Mouse (Mus musculus): ENCODE results near the gene Ano1. TPM values are rescaled to one million over a fixed set of nuclear protein-coding genes. Genes with fewer than 3 reads are reported as not detected.

The Ano1 gene
- polyA plus RNA-seq, 1 experiment from 2014 or later: 7.3 TPM

DNA sequence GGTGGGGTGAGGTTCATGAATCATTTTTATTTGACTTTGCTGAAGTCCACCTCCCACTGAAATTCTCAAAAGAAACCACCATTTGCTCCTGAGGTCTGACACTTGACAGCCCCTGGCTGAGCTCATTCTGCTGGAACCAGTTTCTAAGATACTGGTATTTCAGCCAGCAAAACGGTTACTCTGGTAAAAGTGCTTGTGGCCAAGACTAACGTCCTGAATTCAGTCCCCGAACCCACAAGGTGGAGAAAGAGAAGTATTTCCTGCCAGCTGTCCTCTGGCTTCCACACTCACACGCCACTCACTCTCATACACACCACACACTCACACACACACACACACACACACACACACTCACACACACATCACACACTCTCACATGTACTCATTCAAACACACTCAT lies 26.0 kb upstream of the Ano1 start:
- no peak overlapping the region for H3K4me3 ChIP-seq (ENCODE audit: control insufficient read depth in 1 of 2, insufficient read depth in 1 of 2, low read depth in 1 of 2, low read length in 2 of 2)
- no peak overlapping the region for H3K4me2 ChIP-seq (ENCODE audit: low read length)
- H3K4me1 ChIP-seq (ENCODE audit: control insufficient read depth in 2 of 2, insufficient read depth in 2 of 2, low read length in 2 of 2): no peaks in the 10 kb centered on the region
- no peak overlapping the region for H3K27ac ChIP-seq (replicated peaks in 1 of 2; ENCODE audit: control insufficient read depth in 1 of 2, insufficient read depth in 1 of 2, low read depth in 2 of 2, low read length in 2 of 2)
- no peak overlapping the region for H3K9ac ChIP-seq (ENCODE audit: low read length)
- no peak for ATAC-seq (ENCODE audit: insufficient number of reproducible peaks, insufficient read depth, low FRiP score, low read depth)
- no peaks in the 10 kb centered on the region for H3K36me3 ChIP-seq (ENCODE audit: control insufficient read depth, insufficient read depth, low read length)
- H3K9me3 ChIP-seq (ENCODE audit: control insufficient read depth, low read length): no peaks in the 10 kb centered on the region
- WGBS: 44% methylated on average over 4 of the region's 4 CpGs
- H3K27me3 ChIP-seq (ENCODE audit: control insufficient read depth, insufficient read depth, low read length): peaks cover 42% of the 10 kb centered on the region

- ATAC-seq (ENCODE audit: insufficient number of reproducible peaks, insufficient read depth, low FRiP score, low read depth): peak; percentile 31; the same call in 1 of the 2 replicates
- Histone ChIP-seq H3K36me3 (ENCODE audit: control insufficient read depth, insufficient read depth, low read length) (no peaks in the 10 kb centered on the region), H3K27ac (replicated peaks in 1 of 2; ENCODE audit: control insufficient read depth in 1 of 2, insufficient read depth in 1 of 2, low read depth in 2 of 2, low read length in 2 of 2) (no peak overlapping the region), H3K27me3 (ENCODE audit: control insufficient read depth, insufficient read depth, low read length) (peaks cover 36% of the 10 kb centered on the region), H3K9ac (ENCODE audit: low read length) (no peak overlapping the region), H3K4me2 (ENCODE audit: low read length) (no peak overlapping the region), H3K4me3 (ENCODE audit: control insufficient read depth in 1 of 2, insufficient read depth in 1 of 2, low read depth in 1 of 2, low read length in 2 of 2) (no peak overlapping the region), H3K4me1 (ENCODE audit: control insufficient read depth in 2 of 2, insufficient read depth in 2 of 2, low read length in 2 of 2) (no peaks in the 10 kb centered on the region), H3K9me3 (ENCODE audit: control insufficient read depth, low read length) (no peaks in the 10 kb centered on the region)
- WGBS: 41% methylated on average over 6 of the region's 6 CpGs
Measured at GRCm38 (mm10) chr7:144775804-144776447, 24.2 kb upstream of the Ano1 start.

- no peaks in the 10 kb centered on the region for H3K9me3 ChIP-seq (ENCODE audit: control insufficient read depth, low read length)
- H3K27ac ChIP-seq (replicated peaks in 1 of 2; ENCODE audit: control insufficient read depth in 1 of 2, insufficient read depth in 1 of 2, low read depth in 2 of 2, low read length in 2 of 2): no peak overlapping the region
- 60% methylated on average over 3 of the region's 3 CpGs for WGBS
- H3K4me2 ChIP-seq (ENCODE audit: low read length): no peak overlapping the region
- H3K9ac ChIP-seq (ENCODE audit: low read length): no peak overlapping the region
- no peak for ATAC-seq (ENCODE audit: insufficient number of reproducible peaks, insufficient read depth, low FRiP score, low read depth)
- H3K4me1 ChIP-seq (ENCODE audit: control insufficient read depth in 2 of 2, insufficient read depth in 2 of 2, low read length in 2 of 2): no peaks in the 10 kb centered on the region; a peak in 1 of 4 replicates
- no peak overlapping the region for H3K4me3 ChIP-seq (ENCODE audit: control insufficient read depth in 1 of 2, insufficient read depth in 1 of 2, low read depth in 1 of 2, low read length in 2 of 2)
- H3K36me3 ChIP-seq (ENCODE audit: control insufficient read depth, insufficient read depth, low read length): no peaks in the 10 kb centered on the region
- H3K27me3 ChIP-seq (ENCODE audit: control insufficient read depth, insufficient read depth, low read length): peaks cover 33% of the 10 kb centered on the region
Measured at GRCm38 (mm10) chr7:144775214-144775613, 23.4 kb upstream of the Ano1 start.

DNA sequence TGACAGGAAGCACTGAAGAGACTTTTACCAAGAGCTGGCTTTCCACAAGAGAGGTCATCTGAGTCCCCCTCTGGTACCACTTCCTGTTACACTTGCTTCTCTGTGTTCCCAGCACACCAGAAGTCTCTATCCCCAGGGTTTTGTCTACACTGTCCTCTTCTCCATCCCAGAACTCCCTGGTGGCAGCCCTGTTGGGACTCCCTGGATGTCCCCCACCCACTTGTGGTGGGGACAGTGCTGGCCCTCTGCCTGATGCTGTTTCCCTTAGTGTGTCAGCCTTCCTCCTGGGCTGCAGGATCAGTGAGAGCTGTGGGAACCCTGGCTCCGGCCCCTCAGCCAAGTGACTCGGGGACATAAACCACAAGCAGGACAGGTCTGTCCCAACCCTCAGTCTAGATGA lies 22.5 kb upstream of the Ano1 start:
- Histone ChIP-seq H3K4me1 (ENCODE audit: control insufficient read depth in 2 of 2, insufficient read depth in 2 of 2, low read length in 2 of 2) (no peaks in the 10 kb centered on the region; a peak in 1 of 4 replicates), H3K9me3 (ENCODE audit: control insufficient read depth, low read length) (no peaks in the 10 kb centered on the region), H3K4me2 (ENCODE audit: low read length) (no peak overlapping the region), H3K27ac (replicated peaks in 1 of 2; ENCODE audit: control insufficient read depth in 1 of 2, insufficient read depth in 1 of 2, low read depth in 2 of 2, low read length in 2 of 2) (no peak overlapping the region), H3K36me3 (ENCODE audit: control insufficient read depth, insufficient read depth, low read length) (no peaks in the 10 kb centered on the region), H3K27me3 (ENCODE audit: control insufficient read depth, insufficient read depth, low read length) (peaks cover 34% of the 10 kb centered on the region), H3K9ac (ENCODE audit: low read length) (no peak overlapping the region), H3K4me3 (ENCODE audit: control insufficient read depth in 1 of 2, insufficient read depth in 1 of 2, low read depth in 1 of 2, low read length in 2 of 2) (no peak overlapping the region)
- WGBS: 67% methylated on average over 2 of the region's 2 CpGs
- ATAC-seq (ENCODE audit: insufficient number of reproducible peaks, insufficient read depth, low FRiP score, low read depth): no peak

DNA sequence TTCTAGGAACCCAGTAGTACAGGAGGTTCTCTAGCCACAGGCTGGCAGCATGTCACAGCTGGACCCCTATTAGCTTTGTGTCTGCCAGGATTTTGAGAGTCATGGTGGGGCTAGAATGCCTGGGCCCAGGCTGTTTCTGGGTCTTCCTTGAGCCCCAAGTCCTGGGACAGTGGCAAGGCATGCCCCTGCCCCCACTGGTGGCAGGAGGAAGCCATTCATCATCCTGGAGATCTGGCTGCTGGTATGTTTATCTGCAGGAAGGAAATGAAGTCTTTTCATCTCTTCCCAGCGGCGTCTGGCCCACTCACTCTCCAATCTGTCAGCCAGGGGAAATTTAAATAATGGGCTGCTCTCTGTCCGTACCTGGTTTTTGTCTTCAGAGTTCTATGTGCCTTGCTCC lies 18.3 kb upstream of the Ano1 start:
- Histone ChIP-seq H3K9ac (ENCODE audit: low read length) (no peak overlapping the region), H3K4me2 (ENCODE audit: low read length) (no peak overlapping the region), H3K4me3 (ENCODE audit: control insufficient read depth in 1 of 2, insufficient read depth in 1 of 2, low read depth in 1 of 2, low read length in 2 of 2) (no peak overlapping the region), H3K36me3 (ENCODE audit: control insufficient read depth, insufficient read depth, low read length) (no peaks in the 10 kb centered on the region), H3K9me3 (ENCODE audit: control insufficient read depth, low read length) (no peaks in the 10 kb centered on the region), H3K27me3 (ENCODE audit: control insufficient read depth, insufficient read depth, low read length) (peaks cover 13% of the 10 kb centered on the region), H3K27ac (replicated peaks in 1 of 2; ENCODE audit: control insufficient read depth in 1 of 2, insufficient read depth in 1 of 2, low read depth in 2 of 2, low read length in 2 of 2) (no peak overlapping the region), H3K4me1 (ENCODE audit: control insufficient read depth in 2 of 2, insufficient read depth in 2 of 2, low read length in 2 of 2) (no peaks in the 10 kb centered on the region; a peak in 1 of 4 replicates)
- no peak for ATAC-seq (ENCODE audit: insufficient number of reproducible peaks, insufficient read depth, low FRiP score, low read depth)
- WGBS: 17% methylated on average over 3 of the region's 3 CpGs

DNA sequence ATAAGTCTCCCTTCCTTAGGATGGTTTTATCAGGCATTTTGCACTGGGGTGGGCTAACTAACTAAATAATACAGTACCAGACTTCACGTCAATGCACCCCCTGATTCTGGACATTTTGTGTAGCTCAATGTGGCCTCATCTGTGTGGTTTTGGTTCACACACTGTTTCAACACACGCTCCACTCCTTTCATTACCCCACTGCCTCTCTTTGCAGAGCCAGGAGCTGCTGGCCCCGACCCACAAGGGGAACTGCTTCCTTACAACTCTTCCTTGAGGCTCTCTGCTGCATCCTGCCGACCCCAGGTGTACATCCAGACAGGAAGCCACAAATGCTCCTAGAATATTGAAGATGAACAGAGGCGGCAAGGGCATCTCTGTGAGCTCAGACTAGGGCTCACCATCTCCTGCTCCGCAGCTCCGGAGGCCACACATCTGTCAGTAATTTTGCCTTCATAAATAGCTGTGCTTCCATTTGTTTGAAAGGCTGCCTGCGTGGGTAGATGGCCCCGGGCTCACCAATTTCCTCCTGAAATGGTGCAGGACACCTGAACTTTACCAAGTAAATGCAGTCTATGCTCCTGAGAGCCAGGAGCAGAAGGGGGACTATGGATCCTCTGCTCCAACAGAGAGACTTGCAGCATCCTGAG lies 17.8 kb upstream of the Ano1 start:
- Histone ChIP-seq H3K27ac (replicated peaks in 1 of 2; ENCODE audit: control insufficient read depth in 1 of 2, insufficient read depth in 1 of 2, low read depth in 2 of 2, low read length in 2 of 2) (no peak overlapping the region), H3K4me3 (ENCODE audit: control insufficient read depth in 1 of 2, insufficient read depth in 1 of 2, low read depth in 1 of 2, low read length in 2 of 2) (no peak overlapping the region), H3K36me3 (ENCODE audit: control insufficient read depth, insufficient read depth, low read length) (no peaks in the 10 kb centered on the region), H3K9me3 (ENCODE audit: control insufficient read depth, low read length) (no peaks in the 10 kb centered on the region), H3K9ac (ENCODE audit: low read length) (no peak overlapping the region), H3K4me2 (ENCODE audit: low read length) (no peak overlapping the region), H3K4me1 (ENCODE audit: control insufficient read depth in 2 of 2, insufficient read depth in 2 of 2, low read length in 2 of 2) (peaks cover 0 to 5% of the 10 kb centered on the region in 2 experiments; a peak in 2 of 4 replicates), H3K27me3 (ENCODE audit: control insufficient read depth, insufficient read depth, low read length) (peaks cover 12% of the 10 kb centered on the region)
- 63% methylated on average over 9 of the region's 9 CpGs for WGBS
- no peak for ATAC-seq (ENCODE audit: insufficient number of reproducible peaks, insufficient read depth, low FRiP score, low read depth)

DNA sequence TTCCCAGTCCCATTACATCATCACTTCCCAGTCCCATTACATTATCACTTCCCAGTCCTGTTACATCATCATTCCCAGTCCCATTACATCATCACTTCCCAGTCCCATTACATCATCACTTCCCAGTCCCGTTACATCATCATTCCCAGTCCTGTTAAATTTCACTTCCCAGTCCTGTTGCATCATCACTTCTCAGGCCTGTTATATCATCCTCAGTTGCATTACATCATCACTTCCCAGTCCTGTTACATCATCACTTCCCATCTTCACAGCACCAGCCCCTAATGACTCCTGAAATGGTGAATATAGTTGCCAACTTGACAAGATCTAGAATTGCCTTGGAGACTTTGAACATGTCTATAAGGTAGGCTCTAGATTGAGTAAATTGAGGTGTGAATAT lies 17.1 kb upstream of the Ano1 start:
- H3K4me3 ChIP-seq (ENCODE audit: control insufficient read depth in 1 of 2, insufficient read depth in 1 of 2, low read depth in 1 of 2, low read length in 2 of 2): no peak overlapping the region
- peaks cover 12% of the 10 kb centered on the region for H3K27me3 ChIP-seq (ENCODE audit: control insufficient read depth, insufficient read depth, low read length)
- no peak overlapping the region for H3K9ac ChIP-seq (ENCODE audit: low read length)
- no peaks in the 10 kb centered on the region for H3K9me3 ChIP-seq (ENCODE audit: control insufficient read depth, low read length)
- 80% methylated on average over 1 of the region's 1 CpGs for WGBS
- no peak for ATAC-seq (ENCODE audit: insufficient number of reproducible peaks, insufficient read depth, low FRiP score, low read depth)
- H3K36me3 ChIP-seq (ENCODE audit: control insufficient read depth, insufficient read depth, low read length): no peaks in the 10 kb centered on the region
- H3K4me1 ChIP-seq (ENCODE audit: control insufficient read depth in 2 of 2, insufficient read depth in 2 of 2, low read length in 2 of 2): peaks cover 0 to 5% of the 10 kb centered on the region in 2 experiments; a peak in 2 of 4 replicates
- no peak overlapping the region for H3K27ac ChIP-seq (replicated peaks in 1 of 2; ENCODE audit: control insufficient read depth in 1 of 2, insufficient read depth in 1 of 2, low read depth in 2 of 2, low read length in 2 of 2)
- no peak overlapping the region for H3K4me2 ChIP-seq (ENCODE audit: low read length)

Measured in heart, embryonic 14.5 days (tissue).